In the genomic region with DNA sequence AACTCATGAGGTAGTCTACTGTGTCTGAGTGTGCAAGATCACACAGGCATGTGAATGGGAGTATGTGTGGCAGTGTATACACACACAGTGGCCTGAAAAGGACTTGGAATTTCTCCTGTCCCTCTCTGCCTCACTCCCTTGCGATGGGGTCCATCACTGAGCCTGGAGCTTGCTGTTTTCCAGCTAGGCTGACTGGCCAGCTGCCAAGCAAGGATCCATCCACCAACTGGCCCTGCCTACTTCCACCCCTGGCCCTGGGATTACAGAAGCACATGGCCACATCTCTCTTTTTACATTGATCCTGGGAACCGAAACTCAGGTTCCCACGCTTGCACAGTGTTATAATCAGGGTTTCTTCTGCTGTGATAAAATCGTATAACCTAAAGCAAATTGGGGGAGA, we compare ENCODE assay signal across 26 mouse cellular contexts. TPM values are rescaled to one million over a fixed set of nuclear protein-coding genes. Genes with fewer than 3 reads are reported as not detected.
A peak's percentile ranks its signal among the peaks of the same experiment; 100 is the strongest.
DNase-seq lines count a peak whose midpoint lies in the region; ATAC-seq lines count a peak whose summit lies in the region.
"Had no signal": no experiment of that assay in that cellular context is flagged by ENCODE, and none has a peak within 500 bp of the region (broad histone marks: within the 10 kb centered on the region; RNA-seq: fewer than 3 reads in every experiment).

No protein-coding gene starts in this region.

- H3K4me1 ChIP-seq in megakaryocyte, embryonic 14.5 days: peaks cover 80% of the 10 kb centered on the region
- H3K4me1 ChIP-seq in kidney, embryonic 16.5 days (ENCODE audit: insufficient read depth, low read length): peaks cover 15% of the 10 kb centered on the region

- no peak overlapping the region for H3K27ac ChIP-seq in kidney, embryonic 16.5 days (ENCODE audit: low read length)
- H3K27ac ChIP-seq: embryonic facial prominence, embryonic 10.5 days; embryonic facial prominence, embryonic 15.5 days; forebrain, embryonic 12.5 days; liver, embryonic 15.5 days; neural tube, embryonic 13.5 days had no signal

- intact Hi-C loops in gastrocnemius, postnatal 36 days (cut with DNase I): loop anchor here (5.0 kb wide), 1 partner anchor 409 kb away; no protein-coding TSS in a partner anchor

- peak; percentile 35 to 38 for DNase-seq in cerebellum, postnatal 14 days
- no peak for DNase-seq in cerebellum, adult 9-11 months
- DNase-seq in testis, postnatal 10 days (ENCODE audit: low spot score): peak; percentile 46
- no peak for DNase-seq in testis, postnatal 14 days (ENCODE audit: low spot score)
- DNase-seq in gastrocnemius, postnatal 36 days: no peak
- DNase-seq: adrenal gland, postnatal 14 days; cerebellum, adult 11 months; forebrain, postnatal 0 days; kidney, adult 8-10 months; kidney, postnatal 10 days; layer of hippocampus, postnatal 36 days; liver; lung, postnatal 4 days; right cerebral cortex, postnatal 25 days had no signal

- ATAC-seq in megakaryocyte, adult 5-6 weeks (ENCODE audit: poor library complexity, severe bottlenecking): no peak
- ATAC-seq in kidney, embryonic 16.5 days (ENCODE audit: low FRiP score, low TSS enrichment): no peak
- ATAC-seq: forebrain, postnatal 0 days; intestine, embryonic 16.5 days; lung, postnatal 0 days; Patski had no signal

- 87% methylated on average over 4 of the region's 4 CpGs for whole genome bisulfite sequencing in kidney, embryonic 16.5 days

- no peak overlapping the region for H3K4me2 ChIP-seq in kidney, embryonic 16.5 days (replicated peaks; ENCODE audit: low read depth, low read length)
- H3K4me2 ChIP-seq: embryonic facial prominence, embryonic 15.5 days; forebrain, embryonic 12.5 days; liver, embryonic 15.5 days; neural tube, embryonic 13.5 days had no signal

- no peaks in the 10 kb centered on the region for H3K9me3 ChIP-seq in megakaryocyte, embryonic 14.5 days
- no peaks in the 10 kb centered on the region for H3K9me3 ChIP-seq in kidney, embryonic 16.5 days (ENCODE audit: low read length)
- H3K9me3 ChIP-seq: embryonic facial prominence, embryonic 10.5 days; embryonic facial prominence, embryonic 15.5 days; forebrain, embryonic 12.5 days; liver, embryonic 15.5 days; neural tube, embryonic 13.5 days had no signal

- no peaks in the 10 kb centered on the region for H3K27me3 ChIP-seq in megakaryocyte, embryonic 14.5 days (replicated peaks)
- H3K27me3 ChIP-seq in kidney, embryonic 16.5 days (ENCODE audit: insufficient read depth, low read length): no peaks in the 10 kb centered on the region
- H3K27me3 ChIP-seq: embryonic facial prominence, embryonic 15.5 days; Patski had no signal

- H3K36me3 ChIP-seq in megakaryocyte, embryonic 14.5 days (replicated peaks; ENCODE audit: low read length): peaks cover 47% of the 10 kb centered on the region
- H3K36me3 ChIP-seq in kidney, embryonic 16.5 days (ENCODE audit: insufficient read depth, low read length): no peaks in the 10 kb centered on the region
- H3K36me3 ChIP-seq: embryonic facial prominence, embryonic 10.5 days; embryonic facial prominence, embryonic 15.5 days; forebrain, embryonic 12.5 days; G1E; liver, embryonic 15.5 days; neural tube, embryonic 13.5 days had no signal

- H3K9ac ChIP-seq in kidney, embryonic 16.5 days (replicated peaks; ENCODE audit: low read length): no peak overlapping the region
- H3K9ac ChIP-seq: embryonic facial prominence, embryonic 15.5 days; forebrain, embryonic 12.5 days; forebrain, postnatal 0 days; liver, embryonic 15.5 days; neural tube, embryonic 13.5 days had no signal

- H3K4me3 ChIP-seq in megakaryocyte, embryonic 14.5 days (replicated peaks): peak overlapping the region; percentile 80
- no peak overlapping the region for H3K4me3 ChIP-seq in kidney, embryonic 16.5 days (ENCODE audit: low read length)
- H3K4me3 ChIP-seq: embryonic facial prominence, embryonic 10.5 days; embryonic facial prominence, embryonic 15.5 days; forebrain, embryonic 12.5 days; liver, embryonic 15.5 days; neural tube, embryonic 13.5 days had no signal

RNA-seq across cellular contexts. Expression of gene Dhrs3, which starts 3.9 kb away (rescaled TPM):
- polyA plus RNA-seq in megakaryocyte, embryonic 14.5 days (2012; ENCODE audit: insufficient read depth, low replicate concordance): 44.7 and 211 TPM in 2 replicates
- 49.7 and 49.8 TPM in 2 replicates for total RNA-seq in megakaryocyte, adult 5-6 weeks (2015)
- 60.0 and 61.4 TPM in 2 replicates for total RNA-seq in megakaryocyte, adult 5-6 weeks (2017)
- polyA plus RNA-seq in kidney, embryonic 16.5 days (2015; fragmentation: Nextera tagmentation; extraction: Ambion mirVana): 210 and 217 TPM in 2 replicates
- total RNA-seq in gastrocnemius, postnatal 36 days (2021): 10 to 100 TPM; 30.4 to 45.8 TPM

Comparison
In these comparisons a context has a peak if more than half of its experiments do, and no peak if none do; other contexts are left out.
1. DNase-seq: peak in cerebellum, postnatal 14 days (2 of 2) and testis, postnatal 10 days (single experiment); none in cerebellum, adult 9-11 months (single experiment), testis, postnatal 14 days (single experiment) and gastrocnemius, postnatal 36 days (0 of 2).